Comparison of ENCODE assay signal across 1 mouse cellular context in the genomic region with DNA sequence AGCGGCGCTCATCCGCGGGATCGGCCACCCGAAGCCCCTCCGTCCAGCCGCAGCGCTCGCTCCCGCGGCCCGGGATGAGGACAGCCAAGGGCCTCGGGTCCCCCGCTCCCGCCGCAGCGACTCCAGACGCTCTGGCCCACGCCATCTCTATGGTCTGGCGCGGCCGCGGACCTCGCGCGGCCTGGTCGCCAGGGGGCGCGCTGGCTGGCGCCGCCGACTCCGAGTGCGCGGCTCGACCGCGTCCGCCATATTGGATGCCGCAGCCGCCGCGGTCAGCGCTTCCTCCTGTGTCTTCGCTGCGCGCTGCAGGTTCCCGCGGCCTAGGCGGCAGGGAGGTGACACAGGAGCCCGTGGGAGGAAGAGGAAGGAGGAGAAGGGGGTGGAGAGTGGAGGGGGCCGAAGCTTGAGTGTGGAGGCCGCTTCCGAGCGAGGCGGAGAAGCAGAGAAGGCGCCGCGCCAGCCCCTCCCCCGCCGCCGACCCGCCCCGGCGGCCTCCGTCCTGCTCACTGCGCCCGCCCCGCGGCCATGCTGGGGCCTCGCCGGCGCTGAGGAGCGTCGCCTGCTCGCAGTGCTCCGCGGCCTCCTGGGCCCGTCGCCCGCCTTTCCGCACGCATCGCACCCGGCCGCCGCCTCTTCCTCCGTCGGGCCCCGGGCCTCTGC.
TF ChIP-seq lines count a peak whose summit lies in the region.

A gene (plus strand): TSS at position 253 of the 660 bp plus-strand sequence.

TF ChIP-seq in MEL, 35 proteins besides CTCF, POLR2A, EP300 and RAD21 (continued from another document):
- TF ChIP-seq MAFK (IDR thresholded peaks at IDR 0.05; ENCODE audit: borderline replicate concordance, low read depth, low read length), result no peak
- TF ChIP-seq ZKSCAN1 (IDR thresholded peaks at IDR 0.05; ENCODE audit: low read depth, low read length), result no peak
- peak; percentile 74 for TF ChIP-seq HCFC1 (IDR thresholded peaks at IDR 0.05; ENCODE audit: low read depth, low read length)
